Mouse (Mus musculus) kidney, embryonic 16.5 days (tissue): ENCODE data around the gene Gspt1. TPM values are rescaled to one million over a fixed set of nuclear protein-coding genes. Genes with fewer than 3 reads are reported as not detected.
A peak's percentile ranks its signal among the peaks of the same experiment; 100 is the strongest.

Source experiments
- ATAC-seq: fragments of 200-750 bp; cut with Nextera tagmentation; 2 replicates; pipeline ENCODE4 v1.8.0; 2017; ENCODE audit warnings: moderate TSS enrichment; ENCODE audit not compliant: low FRiP score, low TSS enrichment
- H3K27ac ChIP-seq: fragments of 300-500 bp; sonication (generic); 2 replicates; pipeline ENCODE4 v1.5.1; 2014; ENCODE audit warnings: low read length
- H3K27me3 ChIP-seq: fragments of 300-500 bp; sonication (generic); 2 replicates; pipeline ENCODE4 v1.6.1; 2014; ENCODE audit warnings: low read length, control low read depth, mixed read lengths; ENCODE audit not compliant: insufficient read depth
- H3K36me3 ChIP-seq: fragments of 300-500 bp; sonication (generic); 2 replicates; pipeline ENCODE4 v1.6.1; 2014; ENCODE audit warnings: low read length, control low read depth, mixed read lengths; ENCODE audit not compliant: insufficient read depth
- H3K4me1 ChIP-seq: fragments of 300-500 bp; sonication (generic); 2 replicates; pipeline ENCODE4 v1.6.1; 2014; ENCODE audit warnings: low read length, control low read depth, mixed read lengths; ENCODE audit not compliant: insufficient read depth
- H3K4me2 ChIP-seq: fragments of 300-500 bp; sonication (generic); replicated peaks from 2 replicates; pipeline ENCODE4 v1.6.1; 2014; ENCODE audit warnings: low read depth, low read length
- H3K4me3 ChIP-seq: fragments of 300-500 bp; sonication (generic); 2 replicates; pipeline ENCODE4 v1.5.1; 2014; ENCODE audit warnings: mild to moderate bottlenecking, low read length
- H3K9ac ChIP-seq: fragments of 300-500 bp; sonication (generic); replicated peaks from 2 replicates; pipeline ENCODE4 v1.6.1; 2014; ENCODE audit warnings: low read length
- H3K9me3 ChIP-seq: fragments of 300-500 bp; sonication (generic); 2 replicates; pipeline ENCODE4 v1.6.1; 2016; ENCODE audit warnings: low read length, control low read depth
- WGBS: fragments of 180-500 bp; shearing (Covaris S2); extraction: QIAGEN DNeasy Blood & Tissue Kit; methylation state at CpG from one replicate; pipeline ENCODE4 v1.1.7; 2014; 5-methylcytosine and 5-hydroxymethylcytosine counted together
- polyA plus RNA-seq: library from polyadenylated mRNA; unstranded; fragments of >200 nt; fragmentation: Nextera tagmentation; extraction: Ambion mirVana; gene quantifications from 2 replicates; pipeline ENCODE4 v1.2.1, GENCODE M21; 2015

The Gspt1 gene
- polyA plus RNA-seq, 1 experiment from 2014 or later: 66.6 TPM

- no peaks in the 10 kb centered on the region for H3K27me3 ChIP-seq
- no peaks in the 10 kb centered on the region for H3K36me3 ChIP-seq
- no peaks in the 10 kb centered on the region for H3K4me1 ChIP-seq
- no peak overlapping the region for H3K27ac ChIP-seq
- H3K9ac ChIP-seq: no peak overlapping the region
- no peak for ATAC-seq
- H3K4me2 ChIP-seq: no peak overlapping the region
- H3K4me3 ChIP-seq: no peak overlapping the region
- no peaks in the 10 kb centered on the region for H3K9me3 ChIP-seq
Measured at GRCm38 (mm10) chr16:11271073-11271472, 16.9 kb upstream of the Gspt1 start.

GRCm38 (mm10) chr16:11270642-11271041 lies 16.5 kb upstream of the Gspt1 start:
- Histone ChIP-seq H3K4me1 (no peaks in the 10 kb centered on the region), H3K4me3 (no peak overlapping the region), H3K27ac (no peak overlapping the region), H3K36me3 (no peaks in the 10 kb centered on the region), H3K9ac (no peak overlapping the region), H3K27me3 (no peaks in the 10 kb centered on the region), H3K9me3 (no peaks in the 10 kb centered on the region), H3K4me2 (no peak overlapping the region)
- ATAC-seq: no peak
- 85% methylated on average over 2 of the region's 2 CpGs for WGBS

- Histone ChIP-seq H3K36me3 (no peaks in the 10 kb centered on the region), H3K9me3 (no peaks in the 10 kb centered on the region), H3K27ac (no peak overlapping the region), H3K27me3 (no peaks in the 10 kb centered on the region), H3K4me3 (no peak overlapping the region), H3K9ac (no peak overlapping the region), H3K4me1 (no peaks in the 10 kb centered on the region), H3K4me2 (no peak overlapping the region)
- no peak for ATAC-seq
- WGBS: 30% methylated on average over 6 of the region's 6 CpGs
Measured at GRCm38 (mm10) chr16:11269808-11270207, 15.7 kb upstream of the Gspt1 start.

GRCm38 (mm10) chr16:11266556-11266955 lies 12.4 kb upstream of the Gspt1 start:
- 83% methylated on average over 2 of the region's 2 CpGs for WGBS

GRCm38 (mm10) chr16:11263266-11263665 lies 9.1 kb upstream of the Gspt1 start:
- Histone ChIP-seq H3K4me1 (no peaks in the 10 kb centered on the region), H3K4me2 (no peak overlapping the region), H3K27me3 (no peaks in the 10 kb centered on the region), H3K27ac (no peak overlapping the region), H3K4me3 (no peak overlapping the region), H3K9me3 (no peaks in the 10 kb centered on the region), H3K36me3 (no peaks in the 10 kb centered on the region), H3K9ac (no peak overlapping the region)
- no peak for ATAC-seq

More at GRCm38 (mm10) chr16:11266556-11266955, 12.4 kb upstream of the Gspt1 start:
- Histone ChIP-seq H3K36me3 (no peaks in the 10 kb centered on the region), H3K4me3 (no peak overlapping the region), H3K27ac (no peak overlapping the region), H3K27me3 (no peaks in the 10 kb centered on the region), H3K9ac (no peak overlapping the region), H3K4me2 (no peak overlapping the region), H3K4me1 (no peaks in the 10 kb centered on the region), H3K9me3 (no peaks in the 10 kb centered on the region)
- ATAC-seq: 0 out of 2 replicates have a peak, but pooled peaks have one; percentile 61

- Histone ChIP-seq H3K9me3 (no peaks in the 10 kb centered on the region), H3K4me2 (peak overlapping the region; percentile 78), H3K36me3 (no peaks in the 10 kb centered on the region), H3K27me3 (no peaks in the 10 kb centered on the region), H3K27ac (peak overlapping the region; percentile 96), H3K4me1 (peaks cover 11% of the 10 kb centered on the region; the same call in 1 of the 2 replicates), H3K9ac (peak overlapping the region; percentile 98), H3K4me3 (peak overlapping the region; percentile 98)
- no peak for ATAC-seq
- WGBS: 11% methylated on average over 10 of the region's 10 CpGs
Measured at GRCm38 (mm10) chr16:11254723-11255164, 619 bp upstream of the Gspt1 start.

- Histone ChIP-seq H3K36me3 (no peaks in the 10 kb centered on the region), H3K9ac (peak overlapping the region; percentile 98), H3K4me3 (peak overlapping the region; percentile 98), H3K27ac (peak overlapping the region; percentile 97), H3K27me3 (no peaks in the 10 kb centered on the region), H3K4me1 (peaks cover 11% of the 10 kb centered on the region; the same call in 1 of the 2 replicates), H3K4me2 (peak overlapping the region; percentile 67), H3K9me3 (no peaks in the 10 kb centered on the region)
- WGBS: under 1% methylated on average over 58 of the region's 58 CpGs
- peak; percentile 40 for ATAC-seq
Measured at GRCm38 (mm10) chr16:11253065-11253831, 877 bp downstream of the Gspt1 start.

GRCm38 (mm10) chr16:11247791-11248190 lies 6.3 kb downstream of the Gspt1 start:
- H3K36me3 ChIP-seq: no peaks in the 10 kb centered on the region
- no peak overlapping the region for H3K27ac ChIP-seq
- H3K4me2 ChIP-seq: no peak overlapping the region
- no peaks in the 10 kb centered on the region for H3K27me3 ChIP-seq
- peaks cover 13% of the 10 kb centered on the region; the same call in 1 of the 2 replicates for H3K4me1 ChIP-seq
- ATAC-seq: no peak
- no peak overlapping the region for H3K9ac ChIP-seq
- H3K4me3 ChIP-seq: no peak overlapping the region
- WGBS: 83% methylated on average over 2 of the region's 2 CpGs
- H3K9me3 ChIP-seq: no peaks in the 10 kb centered on the region

- no peaks in the 10 kb centered on the region for H3K36me3 ChIP-seq
- no peak overlapping the region for H3K27ac ChIP-seq
- no peak overlapping the region for H3K4me2 ChIP-seq
- WGBS: 78% methylated on average over 9 of the region's 9 CpGs
- no peaks in the 10 kb centered on the region for H3K27me3 ChIP-seq
- H3K4me1 ChIP-seq: 0 out of 2 replicates have a peak, but pooled peaks cover 2% of the 10 kb centered on the region
- no peaks in the 10 kb centered on the region for H3K9me3 ChIP-seq
- no peak for ATAC-seq
- no peak overlapping the region for H3K9ac ChIP-seq
- no peak overlapping the region for H3K4me3 ChIP-seq
Measured at GRCm38 (mm10) chr16:11245767-11246166, 8.4 kb downstream of the Gspt1 start.

GRCm38 (mm10) chr16:11242401-11242800 lies 11.7 kb downstream of the Gspt1 start:
- Histone ChIP-seq H3K27ac (no peak overlapping the region), H3K9me3 (no peaks in the 10 kb centered on the region), H3K27me3 (no peaks in the 10 kb centered on the region), H3K4me3 (no peak overlapping the region), H3K36me3 (peaks cover 10% of the 10 kb centered on the region), H3K9ac (no peak overlapping the region), H3K4me2 (no peak overlapping the region), H3K4me1 (no peaks in the 10 kb centered on the region)
- ATAC-seq: no peak
- WGBS: 75% methylated on average over 1 of the region's 1 CpGs
